Mouse (Mus musculus) right cerebral cortex, postnatal 4 days (tissue): ENCODE data around the gene Vipr1.

Experiments
- DNase-seq: peaks from one replicate; pipeline ENCODE4 v3.0.0-alpha.2; 2022

Vipr1 gene

DNA sequence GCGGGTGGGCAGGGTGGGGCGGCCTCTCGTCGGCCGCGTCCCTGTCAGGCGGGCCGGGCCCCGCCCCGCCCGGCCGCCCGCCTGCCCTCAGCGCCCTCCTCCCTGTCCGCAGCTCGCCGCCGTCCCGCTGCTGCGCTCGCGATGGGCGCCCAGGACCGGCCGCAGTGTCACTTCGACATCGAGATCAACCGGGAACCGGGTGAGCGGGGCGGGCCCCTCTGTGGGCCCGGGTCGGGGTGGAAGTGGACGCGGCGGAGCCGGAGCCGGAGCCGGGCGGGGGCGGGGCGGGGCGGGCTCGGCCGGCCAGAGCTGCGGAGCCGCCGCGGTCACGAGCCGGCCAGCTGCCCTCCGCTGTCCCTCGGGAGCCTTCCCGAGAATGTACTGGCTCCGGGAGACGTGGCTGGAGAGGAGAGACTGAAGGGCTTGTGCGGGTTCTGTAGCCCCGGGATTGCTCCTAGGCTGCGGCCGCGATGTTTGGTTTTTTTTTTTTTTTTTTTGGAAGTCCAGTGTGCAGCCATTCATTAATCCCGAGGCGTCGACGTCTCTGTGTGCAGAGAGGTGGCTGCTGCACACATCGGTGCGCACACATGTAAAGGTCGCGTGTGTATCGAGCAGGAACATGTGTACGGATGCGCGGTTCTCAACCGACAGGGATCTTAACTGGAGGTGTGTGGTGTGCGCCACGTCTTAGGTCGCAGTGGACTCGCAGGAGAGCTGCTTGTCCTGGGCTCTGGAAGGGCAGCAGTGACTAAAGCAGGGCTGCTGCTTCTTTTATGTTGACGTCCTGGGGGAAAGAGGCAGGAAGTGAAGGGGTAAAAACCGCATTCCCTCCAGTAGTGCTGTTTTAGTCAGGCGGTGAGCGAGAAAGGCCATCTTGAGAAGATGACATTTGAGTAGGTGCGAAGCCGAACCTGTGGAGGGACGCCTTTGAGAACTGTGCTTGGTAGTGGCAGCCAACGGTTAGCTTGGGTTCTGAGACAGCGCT lies 77.1 kb downstream of the Vipr1 start:
- DNase-seq, result no peak
